Mouse (Mus musculus): Measurements from ENCODE around the gene Olfr1297. TPM values are rescaled to one million over a fixed set of nuclear protein-coding genes. Genes with fewer than 3 reads are reported as not detected.

Gene Olfr1297
- not detected for total RNA-seq (2021)

DNA sequence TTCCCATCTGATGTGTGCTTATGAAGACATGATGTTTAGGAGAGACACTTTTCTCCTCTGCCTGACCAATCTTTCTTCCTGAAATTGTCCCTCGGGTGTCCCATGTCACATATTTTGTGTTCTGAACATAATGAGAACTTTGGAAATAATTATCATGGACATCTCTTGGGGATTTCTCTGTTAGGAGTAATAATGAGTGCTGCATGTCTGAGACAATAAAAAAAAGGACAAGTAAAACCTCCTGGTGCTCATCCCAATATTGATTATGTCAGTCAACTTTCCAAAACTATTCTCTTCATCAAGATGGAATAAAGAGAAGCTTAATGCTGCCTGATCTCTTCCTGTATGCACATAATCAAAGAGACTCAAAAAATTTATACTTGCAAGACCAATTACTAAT is at the start of gene Olfr1297:
Gene Olfr1297, minus strand, starts transcription at position 101 of the 400 bp plus-strand sequence.
- DNase-seq, result no peak
- intact Hi-C loops (cut with DNase I), result no loop called here

DNA sequence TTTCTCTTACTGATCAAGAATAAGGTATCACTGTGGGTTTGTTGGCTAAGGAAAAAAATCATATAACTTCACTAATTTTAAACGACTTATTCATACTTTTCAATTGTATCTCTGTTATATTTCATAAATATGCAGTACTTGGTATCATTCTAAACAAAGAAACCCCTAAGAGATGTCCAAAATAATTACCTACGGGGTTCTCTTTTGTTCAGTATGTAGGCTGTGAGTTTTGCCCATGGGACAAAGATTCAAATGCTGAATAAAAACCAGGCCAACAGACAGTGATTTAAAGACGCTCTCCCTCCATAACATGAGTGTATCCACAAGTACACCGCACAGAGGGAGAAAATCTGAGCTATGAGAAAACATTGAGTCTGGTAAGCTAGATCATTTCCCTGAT is 34.8 kb upstream of the Olfr1297 start, which contains the start of gene Olfr1299:
Gene Olfr1299, plus strand, starts transcription at position 301 of the 400 bp plus-strand sequence.
- DNase-seq, result no peak
- intact Hi-C loops (cut with DNase I), result no loop called here

DNA sequence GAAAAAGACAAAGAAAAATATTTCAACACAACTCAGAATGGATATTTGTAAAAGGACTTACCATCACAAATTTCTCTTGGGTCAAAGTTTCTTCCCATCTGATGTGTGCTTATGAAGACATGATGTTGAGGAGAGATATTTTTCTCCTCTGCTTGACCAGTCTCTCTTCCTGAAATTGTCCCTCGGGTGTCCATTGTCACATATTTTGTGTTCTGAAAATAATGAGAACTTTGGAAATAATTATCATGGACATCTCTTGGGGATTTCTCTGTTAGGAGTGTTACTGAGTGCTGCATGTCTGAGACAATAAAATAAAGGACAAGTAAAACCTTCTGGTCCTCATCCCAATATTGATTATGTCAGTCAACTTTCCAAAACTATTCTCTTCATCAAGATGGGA is 22.8 kb upstream of the Olfr1297 start, which contains the start of gene Olfr1298:
Gene Olfr1298, minus strand, starts transcription at position 101 of the 400 bp plus-strand sequence.
- intact Hi-C loops (cut with DNase I), result no loop called here

DNA sequence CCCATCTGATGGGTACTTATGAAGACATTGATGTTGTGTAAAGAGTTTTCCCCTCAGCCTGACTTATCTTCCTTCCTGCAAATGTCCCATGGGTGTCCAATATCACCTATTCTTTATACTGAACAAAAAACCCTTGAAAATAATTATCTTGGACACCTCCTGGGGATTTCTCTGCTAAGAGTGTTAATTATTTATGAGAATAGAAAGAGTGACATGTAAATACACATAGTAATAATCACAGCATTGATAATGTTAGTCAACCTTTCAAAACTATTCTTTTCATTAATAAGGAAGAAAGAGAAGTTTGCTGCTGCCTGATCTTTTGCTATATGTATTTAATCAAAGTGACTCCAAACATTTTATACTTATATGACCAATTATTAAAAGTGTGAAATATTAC is 56.7 kb downstream of the Olfr1297 start, which contains the start of gene Olfr1295:
Gene Olfr1295, minus strand, starts transcription at position 101 of the 400 bp plus-strand sequence.
- DNase-seq, result no peak
- intact Hi-C loops (cut with DNase I), result no loop called here

More for the DNA sequence above, 22.8 kb upstream of the Olfr1297 start, which contains the start of gene Olfr1298:
- DNase-seq, result no peak

Other genes with a start within 250 kb of the Olfr1297 start
- gene Olfr1286, start 203.4 kb downstream of the Olfr1297 start, total RNA-seq (2021), result not detected
- gene Olfr1287, start 177.4 kb downstream of the Olfr1297 start, total RNA-seq (2021), result not detected
- not detected for gene Olfr1288, start 152.4 kb downstream of the Olfr1297 start, total RNA-seq (2021)
- gene Olfr1289, start 145.7 kb downstream of the Olfr1297 start, total RNA-seq (2021), result not detected
- gene Olfr1290, start 132.7 kb downstream of the Olfr1297 start, total RNA-seq (2021), result not detected
- not detected for gene Olfr1291-ps1, start 129.3 kb downstream of the Olfr1297 start, total RNA-seq (2021)
- not detected for gene Olfr1293-ps, start 101.3 kb downstream of the Olfr1297 start, total RNA-seq (2021)
- gene Olfr1294, start 86.2 kb downstream of the Olfr1297 start, total RNA-seq (2021), result not detected
- gene Olfr1295, start 56.8 kb downstream of the Olfr1297 start, total RNA-seq (2021), result not detected
- gene Olfr1298, start 22.7 kb upstream of the Olfr1297 start, total RNA-seq (2021), result not detected
- gene Olfr1299, start 34.9 kb upstream of the Olfr1297 start, total RNA-seq (2021), result not detected
- gene Olfr1301, start 124.5 kb upstream of the Olfr1297 start, total RNA-seq (2021), result not detected
- gene Olfr1302, start 150.9 kb upstream of the Olfr1297 start, total RNA-seq (2021), result not detected
- gene Olfr1303, start 193.8 kb upstream of the Olfr1297 start, total RNA-seq (2021), result not detected